Mouse (Mus musculus) CH12.LX (cell line): ENCODE results near the gene Mok. TPM values are rescaled to one million over a fixed set of nuclear protein-coding genes. Genes with fewer than 3 reads are reported as not detected.

ENCODE experiments used
- DNase-seq: peaks from one replicate; pipeline ENCODE4 v3.0.0-alpha.2; 2013; ENCODE audit errors: extremely low read depth
- H3K27ac ChIP-seq: 2 replicates; pipeline ENCODE4 v1.5.1; 2012; ENCODE audit warnings: low read depth, mild to moderate bottlenecking, control low read depth, moderate library complexity; ENCODE audit not compliant: insufficient read depth
- H3K27me3 ChIP-seq: replicated peaks from 2 replicates; pipeline ENCODE3; 2012; ENCODE audit warnings: inconsistent platforms
- H3K36me3 ChIP-seq, 2 experiments: replicated peaks in 1 of 2; 2 replicates each; pipeline versions ENCODE3 to v1.6.1; 2012; ENCODE audit warnings: inconsistent platforms in 1 of 2, low read length in 1 of 2, mild to moderate bottlenecking in 1 of 2, mixed read lengths in 1 of 2, moderate library complexity in 1 of 2; ENCODE audit not compliant: control insufficient read depth in 1 of 2, insufficient read depth in 1 of 2
- H3K4me1 ChIP-seq, 2 experiments: 2 replicates each; pipeline ENCODE4 v1.6.1; 2012; ENCODE audit warnings: inconsistent platforms in 1 of 2, moderate library complexity in 1 of 2; ENCODE audit not compliant: insufficient read depth in 2 of 2, control insufficient read depth in 1 of 2
- H3K4me2 ChIP-seq: 2 replicates; pipeline ENCODE4 v1.6.1; 2012; ENCODE audit warnings: low read depth, mild to moderate bottlenecking, control low read depth; ENCODE audit not compliant: poor library complexity, insufficient read depth, severe bottlenecking
- H3K4me3 ChIP-seq, 3 experiments: fragments of 150-350 bp in 1 of 3; sonication (generic) in 1 of 3; replicated peaks in 1 of 3; 2 replicates each; pipeline versions ENCODE3 to v1.5.1; 2011 to 2012; ENCODE audit warnings: low read depth in 2 of 3, low read length in 2 of 3, mild to moderate bottlenecking in 2 of 3, moderate library complexity in 2 of 3, control low read depth in 1 of 3, improper control_type of control experiment in 1 of 3, inconsistent platforms in 1 of 3, mixed read lengths in 1 of 3; ENCODE audit not compliant: poor library complexity in 1 of 3
- H3K79me2 ChIP-seq: replicated peaks from 2 replicates; pipeline ENCODE4 v1.6.1; 2012; ENCODE audit warnings: mild to moderate bottlenecking, moderate library complexity; ENCODE audit not compliant: control insufficient read depth, poor library complexity, insufficient read depth, severe bottlenecking; ENCODE audit errors: extremely low read depth
- H3K9ac ChIP-seq: 2 replicates; pipeline ENCODE4 v1.6.1; 2012; ENCODE audit warnings: low read depth, mild to moderate bottlenecking, control low read depth, moderate library complexity; ENCODE audit not compliant: insufficient read depth
- H3K9me3 ChIP-seq: replicated peaks from 2 replicates; pipeline ENCODE3; 2012; ENCODE audit warnings: low read length, inconsistent platforms, mixed read lengths
- BHLHE40 ChIP-seq: IDR thresholded peaks from 2 replicates; pipeline ENCODE4 v1.6.1; 2011; ENCODE audit warnings: mild to moderate bottlenecking, low read depth, low read length, improper control_type of control experiment
- CHD1 ChIP-seq: IDR thresholded peaks from 2 replicates; pipeline ENCODE4 v1.6.1; 2012; ENCODE audit warnings: low read depth, low read length, improper control_type of control experiment, inconsistent platforms
- E2F4 ChIP-seq: IDR thresholded peaks from 2 replicates; pipeline ENCODE4 v1.6.1; 2011; ENCODE audit warnings: low read depth, low read length, improper control_type of control experiment; ENCODE audit not compliant: insufficient replicate concordance
- ETS1 ChIP-seq: conservative IDR thresholded peaks from 2 replicates; pipeline ENCODE4 v1.6.1; 2012; ENCODE audit warnings: low read depth, mild to moderate bottlenecking, inconsistent platforms, low read length, improper control_type of control experiment, moderate library complexity
- HCFC1 ChIP-seq: IDR thresholded peaks from 2 replicates; pipeline ENCODE4 v1.6.1; 2012; ENCODE audit warnings: low read depth, mild to moderate bottlenecking, inconsistent platforms, low read length, improper control_type of control experiment
- IRF4 ChIP-seq: IDR thresholded peaks from 2 replicates; pipeline ENCODE4 v1.6.1; 2014; ENCODE audit warnings: low read depth, mild to moderate bottlenecking, inconsistent platforms, low read length, improper control_type of control experiment
- JUN ChIP-seq: IDR thresholded peaks from 2 replicates; pipeline ENCODE4 v1.6.1; 2011; ENCODE audit warnings: low read depth, mild to moderate bottlenecking, low read length, improper control_type of control experiment, moderate library complexity; ENCODE audit not compliant: insufficient read depth
- MEF2A ChIP-seq: IDR thresholded peaks from 2 replicates; pipeline ENCODE4 v1.6.1; 2014; ENCODE audit warnings: low read depth, mild to moderate bottlenecking, inconsistent platforms, low read length, improper control_type of control experiment, borderline replicate concordance
- POLR2A ChIP-seq: IDR thresholded peaks from 2 replicates; pipeline ENCODE4 v1.6.1; 2011; ENCODE audit warnings: low read depth, mild to moderate bottlenecking, improper control_type of control experiment, low read length
- SIN3A ChIP-seq: IDR thresholded peaks from 2 replicates; pipeline ENCODE4 v1.6.1; 2012; ENCODE audit warnings: low read length, improper control_type of control experiment, inconsistent platforms
- dilution Hi-C: fragments of 300-500 bp; cut with MboI; formaldehyde crosslinking; loops from 2 replicates; pipeline ENCODE4 v1.14.3; 2020; ENCODE audit warnings: low sequenced_read_pairs; ENCODE audit not compliant: extremely low pct_unique_long_range_greater_than_20kb, extremely low pct_ligation_motif_present
- in situ Hi-C: fragments of 300-500 bp; cut with MboI; formaldehyde crosslinking; loops from 3 replicates; pipeline ENCODE4 v1.14.3; 2019; ENCODE audit warnings: low sequenced_read_pairs, low pct_ligation_motif_present, low pct_unique_long_range_greater_than_20kb, mixed read lengths
- polyA plus RNA-seq: library from polyadenylated mRNA; unstranded; fragments of >175 nt; gene quantifications from 2 replicates; pipeline ENCODE4 v1.2.1, GENCODE M21; 2012; ENCODE audit warnings: low read depth; ENCODE audit not compliant: insufficient read length
- total RNA-seq, 2 experiments: library from RNA; depleted of rRNA; stranded (reverse); fragments of 300-350 nt in 1 of 2; fragments of >200 nt in 1 of 2; gene quantifications; 2 replicates each; pipeline ENCODE4 v1.2.3; 2012 to 2014

Mok gene
- total and polyA plus RNA-seq, 3 experiments = 7.1 to 11.0 (median 9.8) TPM

DNA sequence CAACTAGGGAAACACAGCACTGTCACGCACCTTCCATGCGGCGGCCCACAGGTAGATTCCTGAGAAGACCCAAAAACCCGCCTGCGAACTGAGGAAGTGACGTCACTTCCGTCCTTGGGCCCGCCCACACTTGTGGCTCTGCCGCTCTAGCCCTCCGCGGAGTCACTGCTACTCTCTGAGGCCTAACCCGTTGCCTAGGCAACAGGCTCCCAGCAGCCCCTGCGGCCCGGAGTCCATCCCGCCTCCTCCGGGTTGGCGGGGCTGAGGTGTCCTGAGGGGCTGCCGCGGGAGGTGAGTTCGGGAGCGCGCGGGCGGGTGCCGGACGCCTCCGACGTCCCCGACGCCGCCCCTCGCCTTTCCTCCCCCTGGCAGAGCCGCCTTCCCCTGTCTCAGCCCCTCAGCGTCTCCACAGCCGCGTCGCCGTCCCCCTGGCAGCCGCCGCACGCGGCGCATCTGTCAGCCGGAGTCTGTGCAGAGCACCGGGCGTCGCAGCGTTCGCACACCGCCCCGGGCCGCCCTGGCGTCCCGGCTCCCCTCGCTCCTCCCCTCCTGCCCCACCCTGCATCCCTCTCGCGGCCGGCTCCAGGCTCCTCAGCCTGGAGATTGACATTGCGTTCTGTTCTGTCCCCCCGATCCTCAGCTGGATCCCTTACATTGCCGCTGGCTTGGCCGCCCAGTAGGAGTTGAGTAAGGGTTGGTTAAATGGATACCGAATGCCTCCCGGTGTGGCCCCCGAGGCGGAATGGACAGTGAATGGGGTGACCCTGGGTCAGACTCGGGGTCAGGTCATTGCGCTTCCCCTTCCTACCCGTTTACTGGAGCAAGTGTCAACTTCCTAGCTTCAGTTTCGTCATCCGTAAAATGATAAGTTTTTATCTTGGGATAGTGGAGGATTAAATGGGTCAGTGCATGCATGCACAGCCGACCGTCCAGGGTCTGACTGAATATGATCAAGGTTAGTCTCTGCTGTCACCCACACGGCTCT, 48.6 kb upstream of the Mok start, which contains the start of the genes Cinp and Tecpr2 (continued):
- TF ChIP-seq MEF2A (peak; percentile 70; the same call in 1 of the 2 replicates), JUN (peak; percentile 85), HCFC1 (peak; percentile 91), E2F4 (peak; percentile 92; the same call in 1 of the 2 replicates), IRF4 (peak; percentile 42; the same call in 1 of the 2 replicates), ETS1 (peak; percentile 51)
- TF ChIP-seq, all 38 proteins: peak for 22

DNA sequence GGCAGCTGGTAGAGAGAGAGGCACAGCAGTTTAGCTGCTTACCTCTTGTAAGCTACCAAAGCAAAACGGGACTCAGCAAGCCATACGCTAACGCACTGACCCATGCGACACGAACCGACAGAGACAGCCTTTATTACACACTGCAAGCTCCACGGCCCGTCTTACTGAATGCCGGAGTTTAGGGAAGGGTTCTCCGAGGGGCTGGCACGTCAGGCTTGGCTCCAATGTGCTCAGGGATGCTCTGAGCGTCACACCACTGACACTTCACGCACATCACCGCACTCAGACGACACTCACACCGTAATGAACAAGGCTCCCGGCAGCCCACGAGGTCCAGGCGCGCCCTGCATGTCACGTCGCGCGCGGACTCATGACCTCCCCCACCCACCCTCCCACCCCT, 47.9 kb upstream of the Mok start:
- dilution Hi-C loops = no loop called here
- TF ChIP-seq CHD1 (0 out of 2 replicates have a peak, but pooled peaks have one; percentile 41), SIN3A (peak; percentile 3; the same call in 1 of the 2 replicates), POLR2A (no peak)
- Histone ChIP-seq H3K36me3 (peaks cover 8 to 34% of the 10 kb centered on the region in 2 experiments), H3K27ac (peak overlapping the region; percentile 22; the same call in 1 of the 2 replicates), H3K27me3 (no peaks in the 10 kb centered on the region), H3K4me2 (peak overlapping the region; percentile 92), H3K9ac (peak overlapping the region; percentile 76), H3K79me2 (peaks cover 28% of the 10 kb centered on the region), H3K9me3 (peaks cover 3% of the 10 kb centered on the region), H3K4me3 (peak overlapping the region; percentile 64 to 98 (median 98)), H3K4me1 (peaks cover 8 to 30% of the 10 kb centered on the region in 2 experiments)
- in situ Hi-C loops = no loop called here
- DNase-seq = no peak

DNA sequence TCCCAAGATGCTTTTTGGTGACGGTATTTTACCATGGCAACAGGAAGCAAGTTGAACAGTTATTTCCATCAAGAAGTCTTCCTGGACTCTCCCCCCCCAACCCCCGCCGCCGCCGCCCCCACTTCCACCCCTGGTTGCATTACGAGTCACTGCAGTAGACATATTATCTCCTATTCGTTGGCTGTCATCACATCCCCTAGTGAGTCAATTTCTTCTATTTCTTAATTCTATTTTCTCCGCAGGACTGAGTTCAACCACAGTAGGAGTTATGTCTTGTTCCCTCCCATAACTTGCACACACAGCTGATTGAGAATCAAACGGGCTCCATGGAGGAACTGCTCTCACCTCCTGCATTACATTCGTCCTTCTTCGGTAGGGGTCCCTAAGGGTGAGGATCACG, 47.4 kb upstream of the Mok start:
- Histone ChIP-seq H3K4me2 (peak overlapping the region; percentile 92), H3K4me1 (peaks cover 8 to 30% of the 10 kb centered on the region in 2 experiments), H3K36me3 (peaks cover 13 to 39% of the 10 kb centered on the region in 2 experiments), H3K4me3 (peak overlapping the region; percentile 64 to 98 (median 98)), H3K9me3 (peaks cover 5% of the 10 kb centered on the region), H3K9ac (peak overlapping the region; percentile 76), H3K27ac (0 out of 2 replicates have a peak overlapping the region, but pooled peaks have one; percentile 22), H3K27me3 (no peaks in the 10 kb centered on the region), H3K79me2 (peaks cover 28% of the 10 kb centered on the region)
- in situ Hi-C loops (no loop called here), dilution Hi-C loops (no loop called here)
- TF ChIP-seq SIN3A (0 out of 2 replicates have a peak, but pooled peaks have one; percentile 12), BHLHE40 (no peak)
- DNase-seq = peak; percentile 32
